Mouse (Mus musculus) hindbrain, embryonic 10.5 days (tissue): ENCODE results near the gene Gstm5. TPM values are rescaled to one million over a fixed set of nuclear protein-coding genes. Genes with fewer than 3 reads are reported as not detected.
A peak's percentile ranks its signal among the peaks of the same experiment; 100 is the strongest.
"Not testable (repeated sequence)": the region's sequence is repeated elsewhere in the genome, so short reads cannot be mapped to it uniquely, and the experiment has no call there.

Experiments used
- DNase-seq: peaks from one replicate; pipeline ENCODE4 v3.0.0-alpha.2; 2017; ENCODE audit warnings: low spot score
- H3K27ac ChIP-seq: fragments of 300-500 bp; sonication (generic); 2 replicates; pipeline ENCODE4 v1.5.1; 2016; ENCODE audit warnings: mild to moderate bottlenecking, moderate library complexity
- H3K27me3 ChIP-seq: fragments of 300-500 bp; sonication (generic); 2 replicates; pipeline ENCODE4 v1.6.1; 2016; ENCODE audit warnings: mild to moderate bottlenecking; ENCODE audit not compliant: poor library complexity, insufficient read depth, severe bottlenecking
- H3K36me3 ChIP-seq: fragments of 300-500 bp; sonication (generic); 2 replicates; pipeline ENCODE4 v1.6.1; 2016; ENCODE audit warnings: mild to moderate bottlenecking, moderate library complexity
- H3K4me1 ChIP-seq: fragments of 300-500 bp; sonication (generic); replicated peaks from 2 replicates; pipeline ENCODE4 v1.6.1; 2016; ENCODE audit warnings: mild to moderate bottlenecking
- H3K4me3 ChIP-seq: fragments of 300-500 bp; sonication (generic); 2 replicates; pipeline ENCODE4 v1.5.1; 2016; ENCODE audit warnings: mild to moderate bottlenecking, moderate library complexity
- H3K9me3 ChIP-seq: fragments of 300-500 bp; sonication (generic); 2 replicates; pipeline ENCODE4 v1.6.1; 2016; ENCODE audit warnings: mild to moderate bottlenecking, moderate library complexity
- WGBS: fragments of 180-500 bp; shearing (Covaris S2); methylation state at CpG from one replicate; pipeline ENCODE4 v1.1.7; 2016; 5-methylcytosine and 5-hydroxymethylcytosine counted together
- polyA plus RNA-seq: library from polyadenylated mRNA; unstranded; fragments of >200 nt; fragmentation: Nextera tagmentation; extraction: Ambion mirVana; gene quantifications from 2 replicates; pipeline ENCODE4 v1.2.1, GENCODE M21; 2016

The Gstm5 gene
- polyA plus RNA-seq, 1 experiment from 2014 or later = 233 TPM

DNA sequence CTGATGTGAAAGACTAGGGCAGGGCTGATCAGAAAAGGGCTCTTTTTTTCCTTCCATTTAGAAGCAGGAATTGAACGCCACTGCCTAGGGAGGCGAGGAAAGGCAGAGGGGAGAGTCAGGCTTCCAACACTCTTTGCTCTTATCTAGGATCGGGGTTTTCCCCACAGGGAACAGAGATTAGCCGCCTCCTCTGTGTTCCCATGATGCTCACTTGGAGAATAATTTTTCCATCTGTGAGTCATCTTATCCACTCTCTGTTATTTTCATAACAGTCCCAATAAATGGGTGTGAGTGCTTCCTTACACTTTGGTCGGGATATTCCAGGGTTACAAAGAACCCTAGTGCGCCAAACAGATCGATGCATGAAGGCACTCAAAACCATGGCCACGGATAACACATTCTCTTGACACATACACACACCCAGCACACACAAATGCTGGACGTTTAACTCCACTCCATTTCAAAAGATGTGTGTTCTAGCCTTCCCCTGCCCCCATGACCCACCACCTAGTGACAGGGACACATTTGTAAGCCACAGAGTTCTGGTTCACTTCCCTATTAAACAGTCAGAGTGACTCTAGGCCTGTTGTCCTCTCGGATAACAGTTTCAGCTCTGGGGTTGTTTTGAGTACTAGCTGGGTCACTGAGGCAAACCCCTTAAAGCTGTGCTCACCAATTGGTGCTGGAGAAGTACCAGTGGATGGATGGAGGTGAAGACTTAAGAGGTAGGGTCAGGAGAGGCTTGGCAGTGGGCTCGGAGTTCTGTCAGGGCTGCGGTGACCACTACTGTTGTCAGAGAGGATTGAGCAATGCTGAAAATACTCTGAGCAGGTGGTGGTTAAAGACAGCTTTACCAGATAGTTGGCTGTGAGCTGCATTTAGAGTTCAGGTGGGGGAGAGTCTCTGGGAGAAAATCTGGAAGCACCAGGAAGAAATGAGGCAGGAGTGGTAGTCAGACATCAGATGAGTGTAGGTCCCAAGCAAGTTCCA, 17.6 kb upstream of the Gstm5 start:
- no peaks in the 10 kb centered on the region for H3K27me3 ChIP-seq
- H3K27ac ChIP-seq = no peak overlapping the region
- no peak overlapping the region for H3K4me3 ChIP-seq
- H3K36me3 ChIP-seq = no peaks in the 10 kb centered on the region
- no peaks in the 10 kb centered on the region for H3K4me1 ChIP-seq
- no peaks in the 10 kb centered on the region for H3K9me3 ChIP-seq
- 86% methylated on average over 12 of the region's 12 CpGs for WGBS
- no peak for DNase-seq

GRCm38 (mm10) chr3:107887674-107888495, 7.7 kb upstream of the Gstm5 start:
- WGBS = 88% methylated on average over 9 of the region's 9 CpGs
- Histone ChIP-seq H3K4me3 (no peak overlapping the region), H3K27ac (no peak overlapping the region), H3K36me3 (peaks cover 6% of the 10 kb centered on the region; the same call in 1 of the 2 replicates), H3K4me1 (0 out of 2 replicates have a peak, but pooled peaks cover 2% of the 10 kb centered on the region), H3K9me3 (no peaks in the 10 kb centered on the region), H3K27me3 (no peaks in the 10 kb centered on the region)
- DNase-seq = no peak

DNA sequence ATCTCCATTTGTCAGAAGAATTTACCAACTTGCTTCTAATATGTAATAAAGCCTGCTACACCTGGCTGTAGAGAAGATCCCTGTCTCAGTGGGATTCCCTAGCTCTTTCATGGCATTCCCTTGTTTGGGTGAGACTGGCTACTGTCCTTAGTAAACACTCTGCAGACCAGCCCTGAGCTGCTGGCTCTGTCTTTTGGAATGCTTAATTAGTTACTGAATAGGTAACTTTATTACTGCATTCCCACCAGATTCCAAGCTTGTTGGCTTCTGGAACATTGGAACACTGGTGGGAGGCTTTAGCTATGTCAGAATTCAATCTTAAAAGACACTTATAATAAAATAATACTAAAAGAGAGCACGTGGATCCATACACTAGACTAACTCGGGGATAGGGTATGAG, 6.4 kb upstream of the Gstm5 start:
- H3K27ac ChIP-seq, H3K4me1 ChIP-seq, H3K4me3 ChIP-seq, DNase-seq, H3K9me3 ChIP-seq, H3K36me3 ChIP-seq, H3K27me3 ChIP-seq: not testable (repeated sequence)
- WGBS = 83% methylated on average over 2 of the region's 2 CpGs

DNA sequence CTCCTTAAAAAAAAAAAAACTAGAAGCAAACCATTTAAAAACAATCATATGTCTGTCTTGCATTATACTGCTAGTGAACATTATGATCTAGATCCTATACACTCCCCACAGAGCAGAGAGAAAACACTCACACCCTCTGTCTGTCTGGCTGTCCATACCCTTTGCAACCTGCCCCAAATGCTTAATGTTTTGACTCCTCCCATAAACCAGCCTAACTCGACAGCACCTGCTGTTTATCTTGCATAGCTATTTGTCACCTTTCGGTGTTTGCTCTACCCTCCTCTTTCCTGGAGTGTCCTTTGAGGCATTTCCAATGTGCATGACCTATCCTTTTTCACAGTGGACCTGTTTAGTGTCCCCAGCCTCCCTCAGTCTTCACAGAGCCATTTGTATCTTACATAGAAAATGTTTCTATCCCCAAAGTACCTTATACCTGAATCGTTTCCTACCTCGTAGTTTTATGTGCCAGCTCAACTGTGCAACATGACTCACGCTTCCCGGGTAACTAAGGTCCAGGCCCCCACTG, 364 bp upstream of the Gstm5 start:
- peaks cover 35% of the 10 kb centered on the region for H3K36me3 ChIP-seq
- H3K27me3 ChIP-seq = no peaks in the 10 kb centered on the region
- no peaks in the 10 kb centered on the region for H3K9me3 ChIP-seq
- 13% methylated on average over 6 of the region's 6 CpGs for WGBS
- H3K4me3 ChIP-seq = peak overlapping the region; percentile 75
- peaks cover 17% of the 10 kb centered on the region for H3K4me1 ChIP-seq
- no peak for DNase-seq
- H3K27ac ChIP-seq = peak overlapping the region; percentile 97

GRCm38 (mm10) chr3:107898691-107899090, 3.1 kb downstream of the Gstm5 start:
- no peaks in the 10 kb centered on the region for H3K9me3 ChIP-seq
- H3K36me3 ChIP-seq = peaks cover 28% of the 10 kb centered on the region
- DNase-seq = no peak
- no peak overlapping the region for H3K4me3 ChIP-seq
- 90% methylated on average over 13 of the region's 13 CpGs for WGBS
- peaks cover 23% of the 10 kb centered on the region for H3K4me1 ChIP-seq
- H3K27me3 ChIP-seq = no peaks in the 10 kb centered on the region
- no peak overlapping the region for H3K27ac ChIP-seq

- WGBS = 73% methylated on average over 11 of the region's 11 CpGs
- DNase-seq = no peak
- H3K36me3 ChIP-seq = peaks cover 28% of the 10 kb centered on the region
- no peaks in the 10 kb centered on the region for H3K9me3 ChIP-seq
- no peak overlapping the region for H3K4me3 ChIP-seq
- H3K4me1 ChIP-seq = peaks cover 12% of the 10 kb centered on the region
- no peak overlapping the region for H3K27ac ChIP-seq
- no peaks in the 10 kb centered on the region for H3K27me3 ChIP-seq
These were observed 5.5 kb downstream of the Gstm5 start for GRCm38 (mm10) chr3:107900955-107901673.

DNA sequence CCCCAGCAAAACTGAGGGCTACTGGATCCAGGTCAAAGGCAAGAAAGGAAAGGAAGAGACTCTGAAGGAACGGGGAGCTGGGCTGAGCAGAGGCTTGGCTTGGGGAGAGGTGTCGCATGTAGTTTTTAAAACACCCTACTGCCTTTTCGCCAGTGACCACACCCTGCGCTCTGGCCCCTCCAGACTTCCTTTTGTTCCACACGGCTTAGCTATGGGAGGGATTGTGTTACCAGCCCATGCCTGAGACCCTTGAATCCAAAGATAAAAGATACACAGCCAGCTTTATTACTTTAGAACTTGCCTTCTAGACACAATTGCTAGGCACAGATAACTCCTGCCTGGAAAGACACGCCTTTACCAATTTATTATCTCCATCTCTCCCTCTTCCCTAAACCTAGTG, 10.3 kb downstream of the Gstm5 start:
- 74% methylated on average over 6 of the region's 6 CpGs for WGBS
- no peak overlapping the region for H3K27ac ChIP-seq
- H3K4me1 ChIP-seq = peaks cover 5% of the 10 kb centered on the region
- no peak for DNase-seq
- H3K9me3 ChIP-seq = no peaks in the 10 kb centered on the region
- no peak overlapping the region for H3K4me3 ChIP-seq
- H3K27me3 ChIP-seq = no peaks in the 10 kb centered on the region
- H3K36me3 ChIP-seq = no peaks in the 10 kb centered on the region

DNA sequence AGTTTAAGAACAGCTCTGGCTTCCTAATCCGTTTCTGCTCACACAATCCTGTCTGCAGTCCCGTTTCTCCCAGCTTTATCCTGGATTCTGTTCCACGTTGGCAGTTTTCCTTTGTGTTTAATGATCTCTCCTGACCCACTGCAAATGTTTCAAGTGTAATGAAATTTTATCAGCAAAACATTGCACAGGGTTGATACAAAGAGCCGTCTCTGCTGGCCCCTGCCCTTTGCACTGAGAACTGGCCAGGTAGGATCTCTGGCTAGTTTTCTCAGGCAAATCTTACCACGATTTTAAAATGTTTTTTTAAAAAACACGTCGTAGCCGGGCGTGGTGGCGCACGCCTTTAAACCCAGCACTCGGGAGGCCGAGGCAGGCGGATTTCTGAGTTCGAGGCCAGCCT, 21.1 kb downstream of the Gstm5 start:
- Histone ChIP-seq H3K27ac (no peak overlapping the region), H3K4me1 (no peaks in the 10 kb centered on the region), H3K4me3 (no peak overlapping the region), H3K27me3 (no peaks in the 10 kb centered on the region), H3K9me3 (no peaks in the 10 kb centered on the region), H3K36me3 (no peaks in the 10 kb centered on the region)
- DNase-seq = no peak
- WGBS = 86% methylated on average over 15 of the region's 15 CpGs

GRCm38 (mm10) chr3:107917097-107917496, 21.5 kb downstream of the Gstm5 start:
- Histone ChIP-seq H3K4me3 (no peak overlapping the region), H3K27ac (no peak overlapping the region), H3K4me1 (no peaks in the 10 kb centered on the region), H3K36me3 (no peaks in the 10 kb centered on the region), H3K9me3 (no peaks in the 10 kb centered on the region), H3K27me3 (no peaks in the 10 kb centered on the region)
- DNase-seq = no peak
- 83% methylated on average over 3 of the region's 3 CpGs for WGBS

DNA sequence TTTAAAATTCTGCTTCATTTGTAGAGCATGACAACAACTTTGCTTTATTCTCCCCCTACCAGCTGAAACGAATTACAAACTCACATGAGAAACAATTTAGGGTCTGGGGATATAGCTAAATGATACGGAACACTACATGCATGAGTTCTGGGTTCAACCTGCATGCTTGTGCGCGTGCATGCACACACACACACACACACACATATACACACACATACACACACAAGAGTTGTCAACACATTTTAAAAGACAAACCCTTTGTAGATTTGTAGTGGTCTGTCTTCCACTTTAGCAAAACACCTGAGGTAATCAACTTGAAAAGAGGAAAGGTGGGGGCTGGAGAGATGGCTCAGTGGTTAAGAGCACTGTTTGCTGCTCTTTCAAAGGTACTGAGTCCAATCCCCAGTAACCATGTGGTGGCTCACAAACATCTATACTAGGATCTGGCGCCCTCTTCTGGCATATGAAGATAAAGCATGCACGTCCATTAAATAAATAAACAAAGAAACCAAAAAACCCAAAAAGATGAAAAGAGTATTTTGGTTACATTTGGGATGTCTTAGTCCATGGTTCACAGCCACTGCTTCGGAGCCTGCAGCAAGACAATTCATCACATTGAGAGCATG, 22.3 kb downstream of the Gstm5 start:
- no peaks in the 10 kb centered on the region for H3K27me3 ChIP-seq
- H3K36me3 ChIP-seq = no peaks in the 10 kb centered on the region
- peak; percentile 42 for DNase-seq
- 57% methylated on average over 7 of the region's 7 CpGs for WGBS
- H3K9me3 ChIP-seq = no peaks in the 10 kb centered on the region
- no peak overlapping the region for H3K27ac ChIP-seq
- H3K4me3 ChIP-seq = no peak overlapping the region
- H3K4me1 ChIP-seq = no peaks in the 10 kb centered on the region

DNA sequence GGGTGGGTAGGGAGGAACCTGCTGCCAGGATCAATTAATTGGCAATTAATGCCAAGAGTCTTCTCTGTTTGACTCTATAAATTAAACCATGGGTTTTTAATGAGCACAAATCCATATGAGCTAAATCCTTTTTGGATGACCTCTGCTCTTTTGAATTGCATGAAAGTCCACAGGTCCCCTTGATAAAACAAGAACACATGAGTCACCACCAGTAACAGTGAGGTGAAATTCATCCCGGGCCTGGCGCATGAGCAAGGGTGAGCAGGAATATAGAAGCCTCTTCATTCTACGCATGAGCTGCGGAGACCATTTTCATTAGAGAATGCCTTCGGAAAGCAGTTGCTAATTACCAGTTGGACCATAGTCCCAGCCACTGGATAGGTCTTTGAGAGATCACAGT, 24.7 kb downstream of the Gstm5 start:
- no peaks in the 10 kb centered on the region for H3K9me3 ChIP-seq
- DNase-seq = no peak
- 94% methylated on average over 5 of the region's 5 CpGs for WGBS
- H3K27ac ChIP-seq = no peak overlapping the region
- no peaks in the 10 kb centered on the region for H3K4me1 ChIP-seq
- H3K36me3 ChIP-seq = no peaks in the 10 kb centered on the region
- H3K27me3 ChIP-seq = no peaks in the 10 kb centered on the region
- H3K4me3 ChIP-seq = no peak overlapping the region

DNA sequence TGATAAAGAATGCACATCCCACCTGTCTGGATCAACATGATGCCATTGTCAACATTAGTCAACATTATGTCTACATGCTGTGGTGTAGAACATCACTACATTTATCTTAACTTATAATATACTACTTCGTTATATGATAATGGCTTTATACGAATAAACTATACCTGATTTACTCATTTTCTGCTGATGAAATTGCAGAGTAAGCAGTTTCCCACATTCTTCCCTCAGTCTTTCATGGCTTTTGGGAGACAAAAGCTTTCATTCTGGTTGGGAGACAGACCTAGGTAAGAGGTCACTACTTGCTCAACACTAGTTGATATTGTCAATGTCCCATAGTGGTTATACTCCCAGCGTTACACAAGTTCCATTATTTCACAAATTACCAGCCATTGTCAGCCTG, 29.7 kb downstream of the Gstm5 start:
- no peak overlapping the region for H3K27ac ChIP-seq
- no peak for DNase-seq
- peaks cover 14% of the 10 kb centered on the region; the same call in 1 of the 2 replicates for H3K4me1 ChIP-seq
- H3K4me3 ChIP-seq = no peak overlapping the region
- no peaks in the 10 kb centered on the region for H3K9me3 ChIP-seq
- 92% methylated on average over 3 of the region's 3 CpGs for WGBS
- H3K27me3 ChIP-seq = no peaks in the 10 kb centered on the region
- no peaks in the 10 kb centered on the region for H3K36me3 ChIP-seq
